20 mouse cellular contexts compared by ENCODE assay signal in genomic region chr9:50497076-50497475, GRCm38 (mm10). TPM values are rescaled to one million over a fixed set of nuclear protein-coding genes. Genes with fewer than 3 reads are reported as not detected.
DNase-seq lines count a peak whose midpoint lies in the region; ATAC-seq and TF ChIP-seq lines count a peak whose summit lies in the region.
"Had no signal": no experiment of that assay in that cellular context is flagged by ENCODE, and none has a peak within 500 bp of the region (broad histone marks: within the 10 kb centered on the region; RNA-seq: fewer than 3 reads in every experiment).

No protein-coding gene starts in this region.

- TF ChIP-seq CTCF in stomach, postnatal 0 days (IDR thresholded peaks at IDR 0.05; ENCODE audit: low read depth) = no peak

- H3K9ac ChIP-seq in embryonic facial prominence, embryonic 12.5 days = peak overlapping the region; percentile 1; the same call in 1 of the 2 replicates
- H3K9ac ChIP-seq in hindbrain, embryonic 13.5 days = no peak overlapping the region
- no peak overlapping the region for H3K9ac ChIP-seq in liver, embryonic 13.5 days
- no peak overlapping the region for H3K9ac ChIP-seq in liver, embryonic 12.5 days
- H3K9ac ChIP-seq in stomach, embryonic 16.5 days (ENCODE audit: low read length) = no peak overlapping the region
- H3K9ac ChIP-seq in stomach, postnatal 0 days (ENCODE audit: low read length) = no peak overlapping the region
- H3K9ac ChIP-seq: forebrain, embryonic 15.5 days; hindbrain, embryonic 12.5 days had no signal

- no peak for ATAC-seq in embryonic facial prominence, embryonic 12.5 days (ENCODE audit: insufficient number of reproducible peaks, insufficient read depth, low FRiP score, low TSS enrichment)
- no peak for ATAC-seq in hindbrain, embryonic 13.5 days (ENCODE audit: low FRiP score)
- ATAC-seq in liver, embryonic 13.5 days (ENCODE audit: low read depth) = no peak
- no peak for ATAC-seq in liver, embryonic 12.5 days
- no peak for ATAC-seq in stomach, embryonic 16.5 days (ENCODE audit: insufficient read depth, low FRiP score)
- ATAC-seq in stomach, postnatal 0 days (ENCODE audit: low FRiP score, low TSS enrichment) = no peak
- ATAC-seq: CD4-positive, CD25-positive, alpha-beta regulatory T cell, adult 4 months; forebrain, embryonic 15.5 days; hindbrain, postnatal 0 days had no signal

- no peak for DNase-seq in embryonic facial prominence, embryonic 10.5 days (ENCODE audit: low spot score)
- no peak for DNase-seq in hindbrain, embryonic 10.5 days (ENCODE audit: low spot score)
- DNase-seq in liver, embryonic 13.5 days = no peak
- no peak for DNase-seq in stomach, postnatal 0 days (ENCODE audit: low spot score)
- DNase-seq: adrenal gland, postnatal 10 days; B cell, adult 2 months; cerebellum, adult 11-12 months; cerebellum, adult 9-10 months; cerebellum, postnatal 25 days; gastrocnemius, postnatal 36 days; heart, adult 18-20 months had no signal

- H3K36me3 ChIP-seq in embryonic facial prominence, embryonic 12.5 days = no peaks in the 10 kb centered on the region
- no peaks in the 10 kb centered on the region for H3K36me3 ChIP-seq in embryonic facial prominence, embryonic 10.5 days (replicated peaks)
- no peaks in the 10 kb centered on the region for H3K36me3 ChIP-seq in hindbrain, embryonic 10.5 days
- H3K36me3 ChIP-seq in hindbrain, embryonic 13.5 days = no peaks in the 10 kb centered on the region
- H3K36me3 ChIP-seq in liver, embryonic 13.5 days = no peaks in the 10 kb centered on the region
- no peaks in the 10 kb centered on the region for H3K36me3 ChIP-seq in liver, embryonic 12.5 days
- no peaks in the 10 kb centered on the region for H3K36me3 ChIP-seq in stomach, embryonic 16.5 days (ENCODE audit: control insufficient read depth, insufficient read depth, low read length)
- no peaks in the 10 kb centered on the region for H3K36me3 ChIP-seq in stomach, postnatal 0 days (ENCODE audit: control insufficient read depth, insufficient read depth, low read length)
- H3K36me3 ChIP-seq: forebrain, embryonic 15.5 days; G1E; hindbrain, embryonic 12.5 days had no signal

- H3K4me2 ChIP-seq in embryonic facial prominence, embryonic 12.5 days (replicated peaks) = no peak overlapping the region
- no peak overlapping the region for H3K4me2 ChIP-seq in hindbrain, embryonic 13.5 days
- no peak overlapping the region for H3K4me2 ChIP-seq in liver, embryonic 13.5 days
- H3K4me2 ChIP-seq in liver, embryonic 12.5 days = no peak overlapping the region
- no peak overlapping the region; the same call in 1 of the 2 replicates for H3K4me2 ChIP-seq in stomach, embryonic 16.5 days (ENCODE audit: low read depth, low read length)
- H3K4me2 ChIP-seq in stomach, postnatal 0 days (replicated peaks; ENCODE audit: low read depth) = no peak overlapping the region
- H3K4me2 ChIP-seq: forebrain, embryonic 15.5 days had no signal

- TF ChIP-seq EP300 in stomach, postnatal 0 days (optimal IDR thresholded peaks at IDR 0.05) = no peak

- H3K4me1 ChIP-seq in embryonic facial prominence, embryonic 12.5 days = peaks cover 10% of the 10 kb centered on the region; the same call in 1 of the 2 replicates
- peaks cover 26% of the 10 kb centered on the region for H3K4me1 ChIP-seq in embryonic facial prominence, embryonic 10.5 days
- H3K4me1 ChIP-seq in hindbrain, embryonic 10.5 days (replicated peaks) = peaks cover 26% of the 10 kb centered on the region
- peaks cover 26% of the 10 kb centered on the region for H3K4me1 ChIP-seq in hindbrain, embryonic 13.5 days (replicated peaks)
- H3K4me1 ChIP-seq in liver, embryonic 13.5 days (replicated peaks) = peaks cover 39% of the 10 kb centered on the region
- H3K4me1 ChIP-seq in liver, embryonic 12.5 days = peaks cover 35% of the 10 kb centered on the region
- peaks cover 14% of the 10 kb centered on the region; the same call in 1 of the 2 replicates for H3K4me1 ChIP-seq in stomach, embryonic 16.5 days (ENCODE audit: control insufficient read depth, insufficient read depth, low read length)
- no peaks in the 10 kb centered on the region for H3K4me1 ChIP-seq in stomach, postnatal 0 days (replicated peaks; ENCODE audit: control insufficient read depth, insufficient read depth)
- H3K4me1 ChIP-seq: forebrain, embryonic 15.5 days had no signal

- H3K27me3 ChIP-seq in embryonic facial prominence, embryonic 12.5 days = no peaks in the 10 kb centered on the region
- H3K27me3 ChIP-seq in embryonic facial prominence, embryonic 10.5 days (replicated peaks; ENCODE audit: low read depth, poor library complexity, severe bottlenecking) = no peaks in the 10 kb centered on the region
- H3K27me3 ChIP-seq in hindbrain, embryonic 10.5 days (ENCODE audit: insufficient read depth, poor library complexity, severe bottlenecking) = no peaks in the 10 kb centered on the region
- H3K27me3 ChIP-seq in hindbrain, embryonic 13.5 days = no peaks in the 10 kb centered on the region
- H3K27me3 ChIP-seq in liver, embryonic 13.5 days = no peaks in the 10 kb centered on the region
- H3K27me3 ChIP-seq in liver, embryonic 12.5 days (replicated peaks) = no peaks in the 10 kb centered on the region
- H3K27me3 ChIP-seq in stomach, embryonic 16.5 days (ENCODE audit: control insufficient read depth, insufficient read depth, low read length) = no peaks in the 10 kb centered on the region
- no peaks in the 10 kb centered on the region for H3K27me3 ChIP-seq in stomach, postnatal 0 days (ENCODE audit: control insufficient read depth, insufficient read depth, low read length)
- H3K27me3 ChIP-seq: forebrain, embryonic 15.5 days; hindbrain, embryonic 12.5 days had no signal

- H3K9me3 ChIP-seq in embryonic facial prominence, embryonic 12.5 days = no peaks in the 10 kb centered on the region
- no peaks in the 10 kb centered on the region for H3K9me3 ChIP-seq in embryonic facial prominence, embryonic 10.5 days
- no peaks in the 10 kb centered on the region for H3K9me3 ChIP-seq in hindbrain, embryonic 10.5 days
- H3K9me3 ChIP-seq in hindbrain, embryonic 13.5 days = no peaks in the 10 kb centered on the region
- H3K9me3 ChIP-seq in liver, embryonic 13.5 days (replicated peaks) = no peaks in the 10 kb centered on the region
- H3K9me3 ChIP-seq in liver, embryonic 12.5 days (replicated peaks) = no peaks in the 10 kb centered on the region
- no peaks in the 10 kb centered on the region for H3K9me3 ChIP-seq in stomach, embryonic 16.5 days (replicated peaks; ENCODE audit: control insufficient read depth, low read length)
- H3K9me3 ChIP-seq in stomach, postnatal 0 days (ENCODE audit: control insufficient read depth, low read length) = no peaks in the 10 kb centered on the region
- H3K9me3 ChIP-seq: forebrain, embryonic 15.5 days; G1E; hindbrain, embryonic 12.5 days had no signal

- H3K27ac ChIP-seq in embryonic facial prominence, embryonic 12.5 days = no peak overlapping the region
- no peak overlapping the region for H3K27ac ChIP-seq in embryonic facial prominence, embryonic 10.5 days (replicated peaks)
- 0 out of 2 replicates have a peak overlapping the region, but pooled peaks have one; percentile 70 for H3K27ac ChIP-seq in hindbrain, embryonic 10.5 days
- H3K27ac ChIP-seq in hindbrain, embryonic 13.5 days = no peak overlapping the region
- H3K27ac ChIP-seq in liver, embryonic 13.5 days = 0 out of 2 replicates have a peak overlapping the region, but pooled peaks have one; percentile 12
- H3K27ac ChIP-seq in liver, embryonic 12.5 days = no peak overlapping the region
- H3K27ac ChIP-seq in stomach, embryonic 16.5 days (ENCODE audit: low read length) = peak overlapping the region; percentile 26; the same call in 1 of the 2 replicates
- no peak overlapping the region for H3K27ac ChIP-seq in stomach, postnatal 0 days (replicated peaks)
- H3K27ac ChIP-seq: forebrain, embryonic 15.5 days had no signal

- H3K4me3 ChIP-seq in embryonic facial prominence, embryonic 12.5 days = no peak overlapping the region
- H3K4me3 ChIP-seq in embryonic facial prominence, embryonic 10.5 days = no peak overlapping the region
- no peak overlapping the region for H3K4me3 ChIP-seq in hindbrain, embryonic 10.5 days
- no peak overlapping the region for H3K4me3 ChIP-seq in hindbrain, embryonic 13.5 days
- no peak overlapping the region for H3K4me3 ChIP-seq in liver, embryonic 13.5 days (replicated peaks)
- no peak overlapping the region for H3K4me3 ChIP-seq in liver, embryonic 12.5 days
- H3K4me3 ChIP-seq in stomach, embryonic 16.5 days (replicated peaks; ENCODE audit: low read length) = no peak overlapping the region
- no peak overlapping the region for H3K4me3 ChIP-seq in stomach, postnatal 0 days (ENCODE audit: low read depth, low read length)
- H3K4me3 ChIP-seq: forebrain, embryonic 15.5 days; hindbrain, embryonic 12.5 days had no signal

- WGBS in embryonic facial prominence, embryonic 12.5 days = 54% methylated on average over 6 of the region's 6 CpGs
- WGBS in embryonic facial prominence, embryonic 10.5 days = 60% methylated on average over 6 of the region's 6 CpGs
- 78% methylated on average over 6 of the region's 6 CpGs for WGBS in hindbrain, embryonic 10.5 days
- 82% methylated on average over 6 of the region's 6 CpGs for WGBS in hindbrain, embryonic 13.5 days
- WGBS in liver, embryonic 13.5 days (ENCODE audit: insufficient replicate concordance) = 33% methylated on average over 6 of the region's 6 CpGs
- 55% methylated on average over 6 of the region's 6 CpGs for WGBS in liver, embryonic 12.5 days (ENCODE audit: insufficient replicate concordance)
- WGBS in stomach, embryonic 16.5 days = 55% methylated on average over 6 of the region's 6 CpGs
- WGBS in stomach, postnatal 0 days = 58% methylated on average over 6 of the region's 6 CpGs

RNA-seq across cellular contexts. Expression of gene Plet1, which starts 2.8 kb away (rescaled TPM):
- polyA plus RNA-seq in embryonic facial prominence, embryonic 12.5 days (2016; fragmentation: Nextera tagmentation; extraction: Ambion mirVana) = 1.2 TPM in 2 replicates
- polyA plus RNA-seq in embryonic facial prominence, embryonic 10.5 days (2016; fragmentation: Nextera tagmentation; extraction: Ambion mirVana) = 1.4 and 1.6 TPM in 2 replicates
- polyA plus RNA-seq in hindbrain, embryonic 10.5 days (2016; fragmentation: Nextera tagmentation; extraction: Ambion mirVana) = 1.0 and 1.2 TPM in 2 replicates
- polyA plus RNA-seq in hindbrain, embryonic 13.5 days (2015; fragmentation: Nextera tagmentation; extraction: Ambion mirVana) = 0.48 and 0.63 TPM in 2 replicates
- 0.07 and 0.36 TPM in 2 replicates for polyA plus RNA-seq in liver, embryonic 13.5 days (2015; fragmentation: Nextera tagmentation; extraction: Ambion mirVana)
- 0.15 and 0.23 TPM in 2 replicates for polyA plus RNA-seq in liver, embryonic 12.5 days (2016; fragmentation: Nextera tagmentation; extraction: Ambion mirVana)
- polyA plus RNA-seq in stomach, embryonic 16.5 days (2015; fragmentation: Nextera tagmentation; extraction: Ambion mirVana) = 17.9 and 25.0 TPM in 2 replicates
- polyA plus RNA-seq in stomach, postnatal 0 days (2015; fragmentation: Nextera tagmentation; extraction: Ambion mirVana) = 76.4 and 79.7 TPM in 2 replicates
- polyA plus RNA-seq: forebrain, embryonic 15.5 days had no signal

RNA-seq across cellular contexts. Expression of gene Pts, which starts 31.4 kb away (rescaled TPM):
- polyA plus RNA-seq in embryonic facial prominence, embryonic 12.5 days (2016; fragmentation: Nextera tagmentation; extraction: Ambion mirVana) = 71.9 and 73.6 TPM in 2 replicates
- polyA plus RNA-seq in embryonic facial prominence, embryonic 10.5 days (2016; fragmentation: Nextera tagmentation; extraction: Ambion mirVana) = 62.5 and 68.9 TPM in 2 replicates
- polyA plus RNA-seq in hindbrain, embryonic 10.5 days (2016; fragmentation: Nextera tagmentation; extraction: Ambion mirVana) = 82.4 and 93.7 TPM in 2 replicates
- 119 and 128 TPM in 2 replicates for polyA plus RNA-seq in hindbrain, embryonic 13.5 days (2015; fragmentation: Nextera tagmentation; extraction: Ambion mirVana)
- 41.6 and 43.4 TPM in 2 replicates for polyA plus RNA-seq in liver, embryonic 13.5 days (2015; fragmentation: Nextera tagmentation; extraction: Ambion mirVana)
- 46.8 and 47.6 TPM in 2 replicates for polyA plus RNA-seq in liver, embryonic 12.5 days (2016; fragmentation: Nextera tagmentation; extraction: Ambion mirVana)
- polyA plus RNA-seq in stomach, embryonic 16.5 days (2015; fragmentation: Nextera tagmentation; extraction: Ambion mirVana) = 85.1 and 91.8 TPM in 2 replicates
- 83.8 and 87.0 TPM in 2 replicates for polyA plus RNA-seq in stomach, postnatal 0 days (2015; fragmentation: Nextera tagmentation; extraction: Ambion mirVana)

RNA-seq across cellular contexts. Expression of gene Il18, which starts 57.6 kb away (rescaled TPM):
- 3.3 and 5.1 TPM in 2 replicates for polyA plus RNA-seq in embryonic facial prominence, embryonic 12.5 days (2016; fragmentation: Nextera tagmentation; extraction: Ambion mirVana)
- 0.94 and 1.2 TPM in 2 replicates for polyA plus RNA-seq in embryonic facial prominence, embryonic 10.5 days (2016; fragmentation: Nextera tagmentation; extraction: Ambion mirVana)
- polyA plus RNA-seq in hindbrain, embryonic 10.5 days (2016; fragmentation: Nextera tagmentation; extraction: Ambion mirVana) = 2.8 and 5.9 TPM in 2 replicates
- 17.3 and 17.9 TPM in 2 replicates for polyA plus RNA-seq in hindbrain, embryonic 13.5 days (2015; fragmentation: Nextera tagmentation; extraction: Ambion mirVana)
- 5.7 and 5.9 TPM in 2 replicates for polyA plus RNA-seq in liver, embryonic 13.5 days (2015; fragmentation: Nextera tagmentation; extraction: Ambion mirVana)
- 2.3 and 3.1 TPM in 2 replicates for polyA plus RNA-seq in liver, embryonic 12.5 days (2016; fragmentation: Nextera tagmentation; extraction: Ambion mirVana)
- polyA plus RNA-seq in stomach, embryonic 16.5 days (2015; fragmentation: Nextera tagmentation; extraction: Ambion mirVana) = 21.1 and 24.3 TPM in 2 replicates
- 290 and 317 TPM in 2 replicates for polyA plus RNA-seq in stomach, postnatal 0 days (2015; fragmentation: Nextera tagmentation; extraction: Ambion mirVana)
- polyA plus RNA-seq: G1E had no signal

RNA-seq across cellular contexts. Expression of gene Bco2, which starts 57.9 kb away (rescaled TPM):
- 0.12 TPM in 1 of 2 replicates, not detected in the other for polyA plus RNA-seq in embryonic facial prominence, embryonic 12.5 days (2016; fragmentation: Nextera tagmentation; extraction: Ambion mirVana)
- polyA plus RNA-seq in embryonic facial prominence, embryonic 10.5 days (2016; fragmentation: Nextera tagmentation; extraction: Ambion mirVana) = 0.09 and 0.34 TPM in 2 replicates
- 0.10 and 0.18 TPM in 2 replicates for polyA plus RNA-seq in hindbrain, embryonic 10.5 days (2016; fragmentation: Nextera tagmentation; extraction: Ambion mirVana)
- polyA plus RNA-seq in hindbrain, embryonic 13.5 days (2015; fragmentation: Nextera tagmentation; extraction: Ambion mirVana) = 0.30 and 0.35 TPM in 2 replicates
- 0.24 and 0.37 TPM in 2 replicates for polyA plus RNA-seq in liver, embryonic 13.5 days (2015; fragmentation: Nextera tagmentation; extraction: Ambion mirVana)
- 0.18 TPM in 2 replicates for polyA plus RNA-seq in liver, embryonic 12.5 days (2016; fragmentation: Nextera tagmentation; extraction: Ambion mirVana)
- polyA plus RNA-seq in stomach, embryonic 16.5 days (2015; fragmentation: Nextera tagmentation; extraction: Ambion mirVana) = 2.0 and 2.2 TPM in 2 replicates
- 4.7 and 5.3 TPM in 2 replicates for polyA plus RNA-seq in stomach, postnatal 0 days (2015; fragmentation: Nextera tagmentation; extraction: Ambion mirVana)
- polyA plus RNA-seq: G1E had no signal

Comparison
In these comparisons a context has a peak if more than half of its experiments do, and no peak if none do; other contexts are left out.
1. H3K27ac ChIP-seq: peak in hindbrain, embryonic 10.5 days (single experiment), liver, embryonic 13.5 days (single experiment) and stomach, embryonic 16.5 days (single experiment); none in embryonic facial prominence, embryonic 12.5 days (single experiment), embryonic facial prominence, embryonic 10.5 days (single experiment), hindbrain, embryonic 13.5 days (single experiment), liver, embryonic 12.5 days (single experiment) and stomach, postnatal 0 days (single experiment).
2. RNA of gene Il18, which starts 57.6 kb away (polyA plus RNA-seq): 290 to 317 TPM in stomach, postnatal 0 days; 21.1 to 24.3 TPM in stomach, embryonic 16.5 days, 17.3 to 17.9 TPM in hindbrain, embryonic 13.5 days, 5.7 to 5.9 TPM in liver, embryonic 13.5 days, 2.8 to 5.9 TPM in hindbrain, embryonic 10.5 days, 3.3 to 5.1 TPM in embryonic facial prominence, embryonic 12.5 days, 2.3 to 3.1 TPM in liver, embryonic 12.5 days and 0.94 to 1.2 TPM in embryonic facial prominence, embryonic 10.5 days; every median in the first group is over 10 times any median in the second.